Mouse (Mus musculus) liver, adult 2 months (tissue): ENCODE data around the gene Plekhm3.

Experiments used
- CTCF ChIP-seq: fragments of 200-500 bp; IDR thresholded peaks from 2 replicates; pipeline ENCODE4 v1.5.1; 2011; ENCODE audit warnings: low read depth, low read length, control low read depth
- POLR2A ChIP-seq: fragments of 200-500 bp; IDR thresholded peaks from 2 replicates; pipeline ENCODE4 v1.6.1; 2011; ENCODE audit warnings: low read length, control low read depth; ENCODE audit not compliant: insufficient read depth; ENCODE audit errors: extremely low read depth

DNA sequence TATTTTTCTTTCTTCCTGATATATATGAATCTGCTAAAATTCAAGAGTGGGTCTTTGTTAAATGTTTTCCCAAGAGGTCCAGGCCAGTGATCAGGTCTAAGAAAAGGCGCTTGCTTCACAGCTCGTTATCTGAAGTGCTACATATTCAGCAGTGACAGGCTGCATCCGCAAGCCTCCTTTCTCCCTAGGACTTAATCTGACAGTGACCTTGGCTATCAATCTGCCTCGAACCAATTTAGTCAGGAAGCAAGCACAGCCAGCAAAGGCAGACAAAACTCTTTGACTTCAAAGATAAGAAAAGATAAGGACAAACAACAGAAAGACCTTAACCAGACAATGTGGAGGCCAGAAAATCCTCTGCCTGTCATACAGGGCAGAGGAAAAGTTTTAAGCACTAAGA lies 10.5 kb downstream of the Plekhm3 start:
- TF ChIP-seq POLR2A (no peak), CTCF (no peak)
